Mouse (Mus musculus): ENCODE data around the gene Cwh43.

Cwh43 gene

GRCm38 (mm10) chr5:73405981-73406722 lies at the start of gene Cwh43:
Cwh43 (plus strand) TSS chr5:73406075.
- DNase-seq, result peak; percentile 21

GRCm38 (mm10) chr5:73359134-73359751 lies 46.6 kb upstream of the Cwh43 start:
- DNase-seq, result no peak

DNA sequence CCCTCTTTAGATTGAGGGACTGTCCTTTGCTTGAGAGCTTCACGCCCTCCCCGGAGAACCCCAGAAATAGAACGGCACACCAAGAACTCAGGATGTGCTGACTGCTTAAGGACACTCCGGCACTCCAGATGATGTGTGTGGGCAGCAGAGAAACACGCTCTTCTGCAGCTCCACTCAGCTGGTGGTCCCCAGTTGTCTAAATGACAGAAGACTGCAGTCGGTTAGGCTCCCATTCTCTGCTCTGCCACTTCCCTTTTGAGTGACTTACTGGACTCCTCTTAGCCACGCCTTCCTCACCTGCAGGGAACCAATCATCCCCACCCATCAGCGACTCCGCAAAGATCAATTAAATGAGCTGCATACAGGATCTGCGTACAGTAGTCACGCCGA lies 46.1 kb upstream of the Cwh43 start:
- DNase-seq, result no peak

DNA sequence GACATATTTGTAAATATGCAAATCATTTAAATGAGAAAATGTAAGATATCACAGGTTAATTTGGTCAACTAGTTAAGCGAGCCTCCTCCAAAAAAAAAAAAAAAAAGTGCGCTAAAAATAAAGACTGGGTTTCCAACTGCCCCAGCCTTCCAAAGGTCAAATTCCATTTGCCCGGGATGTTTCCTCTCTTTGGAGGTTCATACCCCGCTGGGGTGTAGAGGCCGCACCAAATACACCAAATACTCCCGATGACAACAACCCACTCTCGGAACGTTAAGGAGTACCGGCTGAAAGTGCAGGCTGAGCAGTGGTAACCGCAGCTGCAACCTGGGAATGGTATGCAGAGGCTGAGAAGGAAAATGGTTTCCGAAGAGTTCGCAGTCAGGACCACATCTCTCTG lies 45.6 kb upstream of the Cwh43 start:
- no peak for DNase-seq

DNA sequence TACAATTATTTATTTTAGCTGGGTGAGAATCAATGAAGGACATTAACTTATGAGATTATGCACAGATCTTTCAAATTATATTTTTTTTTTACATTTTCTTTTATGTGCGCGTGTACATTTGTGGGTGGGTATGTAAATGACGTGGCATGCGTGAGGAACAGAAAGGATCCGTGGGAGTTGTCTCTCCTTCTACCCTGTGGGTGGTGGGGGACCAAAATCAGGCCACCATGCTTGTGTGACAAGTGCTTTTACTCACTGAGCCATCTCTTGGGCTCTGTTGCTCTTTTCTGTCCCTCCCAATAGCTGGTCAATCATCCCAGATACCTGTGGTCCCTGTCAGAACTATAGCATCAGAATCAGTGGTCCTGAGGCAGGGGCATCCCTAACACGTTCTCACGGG lies 43.5 kb upstream of the Cwh43 start:
- no peak for DNase-seq

- no peak for DNase-seq
Observed at GRCm38 (mm10) chr5:73362791-73363190, 43.1 kb upstream of the Cwh43 start.

DNA sequence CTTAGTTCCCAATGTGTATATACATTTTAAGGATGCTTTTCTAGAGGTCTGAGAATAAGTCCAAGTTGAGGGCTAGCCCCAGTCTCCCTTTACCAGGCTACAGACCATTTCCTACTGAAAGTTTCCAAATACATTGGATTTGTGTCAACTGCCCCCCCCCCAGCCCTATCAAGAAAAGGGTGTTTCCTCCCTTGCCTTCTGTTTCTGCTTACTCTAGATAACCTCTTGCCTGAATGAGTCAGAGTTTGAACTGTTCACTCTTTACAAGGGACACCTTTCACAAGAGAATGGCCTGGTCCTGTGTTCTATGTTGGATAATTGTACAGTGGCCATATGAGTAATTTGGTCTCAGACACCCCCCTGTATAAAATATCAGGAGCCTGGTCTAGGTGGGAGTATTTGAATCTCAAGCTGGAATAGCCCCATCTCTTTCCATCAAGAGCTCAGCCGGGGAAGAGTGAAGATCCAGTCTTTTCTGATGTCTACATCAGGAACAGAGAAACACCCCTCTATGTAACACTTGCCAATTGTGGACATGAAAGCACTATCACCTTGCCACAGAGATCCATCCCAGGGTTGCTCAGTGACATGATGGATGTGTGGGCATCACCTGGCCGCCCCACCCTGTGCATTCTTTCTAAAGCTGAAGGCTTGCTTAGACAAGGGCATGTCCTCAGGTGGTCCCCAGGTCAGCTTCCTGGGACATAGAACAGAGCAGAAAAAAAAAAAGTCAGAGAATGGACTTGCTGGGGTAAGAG lies 41.6 kb upstream of the Cwh43 start:
- DNase-seq, result no peak

DNA sequence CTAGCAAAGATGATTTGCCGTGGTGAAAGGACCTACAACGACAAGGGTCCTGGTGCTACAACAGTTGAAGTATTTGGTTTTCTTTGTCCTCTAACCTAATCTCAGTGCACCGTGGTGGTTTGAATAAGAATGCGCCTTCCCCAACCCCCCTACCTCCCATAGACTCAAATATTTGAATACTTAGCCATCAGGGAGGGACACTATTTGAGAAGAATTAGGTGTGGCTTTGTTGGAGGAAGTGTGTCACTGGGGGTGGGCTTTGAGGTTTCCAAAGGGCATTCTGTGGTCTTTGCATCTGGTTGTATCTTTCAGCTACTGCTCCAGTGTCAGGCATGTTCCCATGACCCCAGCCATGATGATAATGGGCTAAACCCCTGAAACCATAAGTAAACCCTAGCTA lies 38.0 kb upstream of the Cwh43 start:
- no peak for DNase-seq

DNA sequence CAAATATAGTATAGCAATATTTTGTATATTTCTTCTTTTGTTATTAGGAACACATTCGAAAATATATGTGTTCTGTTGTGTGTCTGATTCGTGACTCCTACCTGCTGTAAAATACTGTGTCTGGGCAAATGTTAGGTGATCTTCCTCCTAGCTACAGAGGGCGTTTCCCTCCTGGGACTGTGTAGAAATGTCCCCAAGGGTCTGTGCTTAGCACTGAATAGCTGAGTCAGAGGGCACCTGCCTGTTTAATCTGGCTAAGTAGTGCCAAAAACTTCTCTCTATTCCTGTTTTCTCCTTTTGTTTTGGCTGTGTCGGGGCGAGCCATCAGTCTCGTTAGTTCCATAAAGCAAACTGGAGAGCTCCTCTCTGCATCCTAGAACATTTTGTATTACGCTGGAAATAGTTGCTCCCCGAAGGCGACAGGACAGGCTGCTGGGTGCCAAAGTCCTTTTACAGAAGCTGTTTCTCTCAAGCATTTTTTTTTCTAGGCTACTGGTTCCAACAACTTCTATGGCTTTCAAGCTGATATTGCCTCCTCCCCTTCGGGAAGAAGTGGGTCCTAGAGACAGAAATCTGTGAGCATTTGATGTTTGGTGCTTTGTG lies 36.9 kb upstream of the Cwh43 start:
- no peak for DNase-seq

GRCm38 (mm10) chr5:73369731-73370130 lies 36.1 kb upstream of the Cwh43 start:
- no peak for DNase-seq

- no peak for DNase-seq
Observed at GRCm38 (mm10) chr5:73372601-73373000, 33.3 kb upstream of the Cwh43 start.

GRCm38 (mm10) chr5:73373184-73373583 lies 32.7 kb upstream of the Cwh43 start:
- DNase-seq, result no peak

DNA sequence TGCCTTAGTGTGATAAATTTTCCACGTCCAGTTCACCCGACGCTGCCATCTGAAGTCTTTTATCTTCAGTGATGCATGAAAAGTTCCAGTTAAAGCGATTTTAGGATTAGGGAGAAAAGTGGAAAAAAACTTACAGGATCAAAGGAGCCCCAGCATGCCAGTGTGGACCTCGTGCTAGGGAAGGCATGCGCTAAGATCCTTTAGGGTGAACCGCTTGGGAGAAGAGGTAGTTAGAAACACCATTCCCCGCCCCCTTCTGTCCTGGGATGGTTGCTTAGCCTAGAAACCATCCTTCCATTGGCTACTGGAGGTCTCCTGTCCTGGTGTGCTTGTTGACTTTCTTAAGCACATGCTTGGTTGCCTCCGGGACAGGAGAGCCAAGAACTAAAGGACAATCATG lies 29.8 kb upstream of the Cwh43 start:
- no peak for DNase-seq

DNA sequence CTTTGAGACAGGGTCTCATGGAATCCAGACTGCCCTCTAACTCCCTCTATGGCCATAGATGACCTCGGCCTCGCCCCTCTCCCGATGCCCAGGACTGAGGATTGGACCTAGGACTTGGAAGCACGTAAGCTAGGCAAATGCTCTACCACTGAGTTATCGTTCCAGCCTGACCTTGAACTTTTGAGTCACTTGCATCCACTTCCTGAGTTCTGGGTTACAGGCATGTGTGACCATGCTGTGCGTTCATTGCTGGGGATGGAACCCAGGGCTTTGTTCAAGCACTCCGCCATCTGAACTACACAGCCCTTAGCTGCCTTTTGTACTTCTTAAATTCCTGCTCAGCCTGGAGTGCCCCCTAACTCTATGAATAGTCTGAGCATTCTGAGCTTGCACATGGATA lies 29.4 kb upstream of the Cwh43 start:
- no peak for DNase-seq

GRCm38 (mm10) chr5:73379908-73380307 lies 26.0 kb upstream of the Cwh43 start:
- DNase-seq, result peak; percentile 51

DNA sequence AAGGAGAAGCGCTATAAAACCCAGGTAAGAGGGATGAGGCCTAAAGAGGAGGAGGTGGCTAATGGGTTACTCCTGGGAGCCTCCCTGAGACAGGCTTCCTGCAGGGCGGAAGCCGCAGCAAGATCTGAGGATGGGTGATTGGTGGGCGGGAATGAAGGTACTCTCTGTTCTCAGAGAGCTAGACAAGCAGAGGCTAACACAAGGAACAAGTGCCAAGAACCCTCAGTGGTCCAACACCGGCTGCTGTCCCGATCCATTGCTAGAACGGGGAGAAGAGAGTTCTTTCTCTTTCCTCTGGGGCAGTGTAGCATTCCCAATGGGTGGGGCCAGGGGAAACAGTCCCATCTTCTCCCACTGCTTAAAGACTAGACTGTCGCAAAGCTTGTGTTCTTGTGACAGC lies 25.0 kb upstream of the Cwh43 start:
- no peak for DNase-seq

DNA sequence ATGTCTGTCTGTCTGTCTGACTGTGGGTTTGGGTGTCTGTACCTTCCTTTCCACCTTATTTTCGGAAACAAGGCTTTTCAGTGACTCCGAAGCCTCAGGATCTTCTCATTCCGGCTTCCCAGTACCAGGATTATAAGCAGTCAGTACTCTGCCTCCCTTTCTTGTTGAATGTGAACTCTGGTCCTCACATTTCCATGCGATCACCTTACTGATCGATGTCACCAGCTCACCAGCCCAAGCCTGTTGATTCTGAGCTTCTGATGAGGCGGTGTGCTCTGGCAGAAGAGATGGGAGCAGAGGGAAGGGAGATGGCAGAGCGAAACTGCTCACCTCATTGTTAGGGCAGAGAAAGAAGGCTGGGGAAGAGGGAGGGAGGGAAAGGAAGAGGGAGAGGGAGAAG lies 24.4 kb upstream of the Cwh43 start:
- no peak for DNase-seq

DNA sequence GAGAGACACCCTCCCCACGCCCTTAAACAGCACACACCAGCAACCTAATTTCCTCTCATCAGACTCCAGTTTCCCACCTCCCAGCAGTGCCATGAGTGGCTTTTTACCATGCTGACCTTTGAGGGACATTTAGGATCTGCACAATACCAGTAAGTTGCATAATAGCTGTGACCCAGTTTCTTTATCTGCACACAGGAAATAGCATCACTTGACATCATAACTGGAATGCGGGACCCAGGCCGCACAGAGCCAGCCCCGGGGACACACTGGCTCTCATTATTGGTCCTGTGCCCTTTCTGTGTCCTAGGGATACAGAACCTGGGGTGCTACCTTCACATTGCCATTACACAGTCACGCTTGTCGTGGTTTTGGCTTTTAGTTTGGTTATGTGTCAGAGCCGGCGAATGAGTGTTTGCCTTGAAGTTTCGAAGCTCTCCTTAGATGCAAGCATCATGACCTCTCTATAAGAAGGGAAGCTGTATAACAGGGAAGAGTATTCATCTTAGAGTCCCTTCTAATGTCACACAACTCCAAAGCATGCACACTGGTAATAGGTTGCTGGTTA lies 23.8 kb upstream of the Cwh43 start:
- no peak for DNase-seq

DNA sequence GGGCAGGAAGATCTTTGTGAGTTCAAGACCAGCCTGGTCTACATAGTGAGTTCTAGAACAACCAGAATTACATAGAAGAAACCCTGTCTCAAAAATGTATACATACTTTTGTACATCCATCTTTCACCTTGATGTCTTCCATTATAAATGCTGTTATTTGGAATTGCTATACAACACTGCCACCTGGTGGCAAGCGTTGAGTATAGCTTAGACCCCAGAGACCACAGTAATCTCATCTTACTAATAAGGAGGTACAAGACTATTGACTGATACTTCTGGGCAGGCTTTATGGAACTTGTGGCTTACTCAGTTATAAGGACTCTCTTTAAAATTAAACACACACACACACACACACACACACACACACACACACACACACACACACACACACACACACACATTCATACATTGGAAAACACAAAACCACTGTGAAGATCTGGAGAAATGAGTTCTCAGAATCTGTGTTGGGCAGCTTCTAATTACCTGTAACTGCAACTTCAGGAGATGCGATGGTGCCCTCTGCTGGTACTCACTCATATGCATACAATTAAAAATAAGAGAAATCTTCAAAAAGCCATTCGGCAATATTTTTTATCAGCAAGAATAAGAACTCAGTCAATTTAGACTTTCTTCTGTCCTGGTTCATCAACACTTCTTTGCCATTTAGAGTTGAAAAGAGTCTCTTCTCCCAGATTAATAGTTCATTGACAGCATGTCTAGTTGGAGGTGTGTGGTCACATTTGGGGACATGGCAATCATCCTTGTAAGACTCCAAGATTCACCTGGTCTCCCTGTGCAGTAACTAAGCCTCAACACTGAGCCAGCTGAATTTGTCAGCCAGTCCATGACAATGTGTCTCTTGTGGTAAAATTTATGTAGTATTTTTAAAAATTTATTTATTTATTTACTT lies 22.9 kb upstream of the Cwh43 start:
- peak; percentile 47 for DNase-seq

GRCm38 (mm10) chr5:73383647-73383970 lies 22.3 kb upstream of the Cwh43 start:
- DNase-seq, result peak; percentile 15

- peak; percentile 34 for DNase-seq
Observed at GRCm38 (mm10) chr5:73393041-73393440, 12.8 kb upstream of the Cwh43 start.

GRCm38 (mm10) chr5:73399768-73400526 lies 5.9 kb upstream of the Cwh43 start:
- DNase-seq, result no peak
